Mouse (Mus musculus): ENCODE data around the gene Wasl. TPM values are rescaled to one million over a fixed set of nuclear protein-coding genes. Genes with fewer than 3 reads are reported as not detected.
A peak's percentile ranks its signal among the peaks of the same experiment; 100 is the strongest.

Wasl gene
- total RNA-seq (2021): 59.3 and 70.6 TPM in 2 replicates
- long read RNA-seq, full-length matches to known transcripts: 3 of 30 reads
- long read RNA-seq, partial matches to known transcripts: 24 of 30 reads
- long read RNA-seq, other reads (novel, unspliced or antisense): 3 of 30 reads

- peak; percentile 99 for DNase-seq
These were observed at the start of gene Wasl for GRCm38 (mm10) chr6:24664867-24665458. Gene Wasl (minus strand): TSS chr6:24665009.

- no peak for DNase-seq
These were observed 42.7 kb upstream of the Wasl start for GRCm38 (mm10) chr6:24707499-24707898.

- DNase-seq: no peak
These were observed 42.3 kb upstream of the Wasl start for GRCm38 (mm10) chr6:24707090-24707489.

DNA sequence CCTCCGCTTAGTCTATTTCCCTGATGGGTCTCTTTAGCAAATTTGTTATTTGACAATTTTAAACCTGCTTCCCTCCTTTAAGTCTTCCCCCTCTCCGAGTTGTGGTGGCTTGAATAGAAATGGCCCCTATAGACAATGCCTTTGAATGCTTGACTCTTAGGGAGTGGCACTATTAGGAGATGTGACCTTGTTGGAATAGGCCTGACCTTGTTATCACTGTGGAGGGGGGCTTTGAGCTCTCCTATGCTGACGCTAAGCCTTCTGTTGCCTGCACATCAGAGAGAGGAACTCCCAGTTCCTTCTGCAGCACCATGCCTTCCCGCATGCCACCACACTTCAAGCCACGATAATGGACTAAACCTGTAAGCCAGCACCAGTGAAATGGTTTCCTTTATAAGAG, 32.4 kb upstream of the Wasl start:
- no peak for DNase-seq

- DNase-seq: no peak
These were observed 31.3 kb upstream of the Wasl start for GRCm38 (mm10) chr6:24696117-24696516.

GRCm38 (mm10) chr6:24694455-24695410, 29.9 kb upstream of the Wasl start:
- DNase-seq: no peak

GRCm38 (mm10) chr6:24687871-24688270, 23.1 kb upstream of the Wasl start:
- DNase-seq: no peak

DNA sequence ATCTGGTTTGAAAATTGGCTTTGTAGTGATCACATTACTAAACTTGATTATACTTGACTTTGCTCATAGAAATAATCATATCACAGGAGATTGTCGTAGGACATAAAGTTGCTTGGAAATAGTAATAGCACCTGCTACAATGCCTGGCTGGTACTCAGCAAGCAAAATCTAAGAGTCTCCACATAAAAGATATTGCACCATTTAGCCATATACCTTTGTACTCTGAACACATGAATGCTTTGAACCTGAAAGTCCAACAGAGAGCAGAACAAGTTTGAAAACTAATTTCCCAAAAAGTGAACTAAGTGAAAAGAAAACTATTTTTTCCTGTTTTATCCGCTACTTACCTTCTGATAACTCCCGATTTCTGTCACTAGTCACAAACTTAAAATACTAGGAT, 18.3 kb upstream of the Wasl start:
- no peak for DNase-seq

- DNase-seq: no peak
These were observed 3.0 kb upstream of the Wasl start for GRCm38 (mm10) chr6:24667829-24668228.

- no peak for DNase-seq
These were observed 1.4 kb upstream of the Wasl start for GRCm38 (mm10) chr6:24666248-24666647.

- peak; percentile 64 for DNase-seq
These were observed 509 bp downstream of the Wasl start for GRCm38 (mm10) chr6:24664133-24664866.

- peak; percentile 16 for DNase-seq
These were observed 1.3 kb downstream of the Wasl start for GRCm38 (mm10) chr6:24663196-24664132.

- no peak for DNase-seq
These were observed 2.3 kb downstream of the Wasl start for GRCm38 (mm10) chr6:24662483-24662882.

GRCm38 (mm10) chr6:24661879-24662278, 2.9 kb downstream of the Wasl start:
- DNase-seq: no peak

DNA sequence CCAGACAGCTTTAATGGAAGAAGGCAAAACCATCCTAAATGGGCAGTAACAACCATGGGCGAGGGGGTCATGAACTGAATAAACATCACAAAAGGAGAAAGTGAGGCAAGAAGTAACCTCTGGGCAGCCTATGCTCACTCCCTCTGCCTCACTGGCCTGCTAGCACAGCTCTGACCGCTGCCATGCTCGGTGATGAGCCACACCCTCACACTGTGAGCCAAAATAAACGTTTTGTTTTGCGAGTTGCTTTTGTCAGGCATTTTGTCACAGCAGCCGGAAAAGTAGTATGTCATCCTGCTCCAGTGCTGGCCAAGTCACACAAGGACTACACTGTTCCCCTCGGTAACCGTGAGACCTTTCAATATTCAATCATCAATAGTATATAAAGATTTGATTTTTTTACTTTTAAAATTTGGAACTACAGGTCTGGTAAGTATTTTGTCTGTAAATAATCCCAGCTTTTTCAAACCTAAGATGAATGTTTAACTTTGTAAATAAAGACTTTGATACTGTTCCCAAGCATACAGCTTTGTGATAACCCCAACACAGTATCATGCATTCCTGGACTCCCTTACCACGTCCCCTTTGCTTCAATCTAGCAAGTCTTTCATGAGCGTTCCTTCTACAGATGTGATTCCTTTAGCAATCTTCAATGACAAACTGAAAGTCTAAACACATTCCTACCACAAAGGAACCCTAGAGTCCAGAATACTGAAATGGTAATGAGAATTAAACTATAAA, 7.0 kb downstream of the Wasl start:
- no peak for DNase-seq

- DNase-seq: no peak
These were observed 8.7 kb downstream of the Wasl start for GRCm38 (mm10) chr6:24656094-24656493.

DNA sequence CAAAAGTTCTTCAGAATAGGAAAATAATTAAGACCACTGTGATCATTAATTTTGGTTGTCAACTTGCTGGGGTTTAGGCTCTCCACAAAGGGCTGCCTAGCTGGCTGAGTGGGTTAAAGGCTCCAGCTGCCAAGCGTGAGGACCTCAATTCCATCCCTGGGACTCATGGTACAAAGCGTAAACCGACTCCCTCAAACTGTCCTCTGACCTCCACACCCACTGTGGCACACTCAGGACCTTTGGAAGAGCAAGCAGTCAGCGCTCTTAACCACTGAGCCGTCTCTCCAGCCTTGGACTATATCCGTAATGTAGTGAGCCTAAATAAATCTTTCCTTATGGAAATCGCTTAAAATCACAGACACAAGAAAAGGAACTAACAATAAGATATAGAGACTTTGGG, 13.3 kb downstream of the Wasl start:
- DNase-seq: no peak

DNA sequence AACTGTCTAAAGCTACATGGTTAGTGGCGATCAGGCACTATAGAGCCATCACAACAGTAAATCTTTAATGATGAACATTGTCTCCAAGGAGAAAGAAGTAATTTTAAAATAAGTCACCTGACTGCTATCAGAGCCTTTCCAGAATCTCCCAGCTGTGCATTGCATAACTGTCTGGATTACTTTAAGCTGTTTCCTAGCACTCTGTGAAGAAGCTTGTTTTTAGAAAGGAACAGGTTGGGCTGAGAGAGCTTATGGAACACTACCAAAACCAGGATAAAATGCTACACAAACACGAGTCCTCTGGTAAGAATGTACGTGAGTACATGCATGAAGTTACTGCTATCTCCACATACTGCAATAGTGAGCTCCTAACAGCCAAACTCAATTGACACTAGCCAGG, 14.1 kb downstream of the Wasl start:
- no peak for DNase-seq

DNA sequence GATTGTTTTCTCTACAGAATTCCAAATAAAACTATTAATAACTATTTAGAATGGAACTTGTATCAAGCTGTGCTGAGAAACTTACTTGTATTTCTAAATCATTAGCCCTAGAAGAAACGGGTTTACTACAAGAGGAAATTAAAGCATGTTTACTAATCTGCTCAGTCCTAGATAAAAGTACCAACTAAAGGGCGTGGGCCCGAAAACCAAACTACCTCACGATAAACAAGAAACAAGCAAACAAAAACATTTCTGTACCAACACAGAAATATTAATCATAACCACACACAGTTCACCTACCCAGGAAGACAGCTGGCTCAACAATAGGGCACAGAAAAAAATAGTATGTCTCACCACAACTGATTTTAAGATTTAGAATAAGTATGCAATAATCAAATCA, 16.4 kb downstream of the Wasl start:
- no peak for DNase-seq

DNA sequence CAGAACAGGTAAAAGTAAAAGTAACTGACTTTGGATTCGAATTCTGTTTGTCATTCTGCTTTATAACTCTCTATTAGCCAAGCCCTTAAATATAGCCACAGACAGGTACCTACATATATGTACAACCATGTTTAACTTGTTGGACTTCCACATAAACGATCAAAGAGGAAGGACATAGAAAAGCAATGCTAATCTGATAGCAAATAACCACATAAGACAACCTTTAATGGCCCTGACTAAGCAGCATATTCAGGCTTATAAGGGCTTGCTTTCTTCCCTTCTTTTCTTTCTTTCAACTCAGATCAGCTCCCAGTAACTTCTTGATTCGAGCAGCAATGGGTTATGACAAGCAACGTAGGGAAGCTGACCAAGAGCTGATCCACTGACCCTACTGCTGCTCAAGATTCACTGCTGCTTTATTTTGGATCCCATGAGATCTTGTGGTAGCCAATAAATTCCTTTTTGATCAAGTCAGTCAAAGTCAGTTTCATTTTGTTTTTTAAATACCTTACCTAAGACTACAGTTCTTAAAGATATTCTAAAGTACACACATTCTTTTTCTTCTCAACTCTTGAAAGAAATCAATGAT, 17.6 kb downstream of the Wasl start:
- DNase-seq: no peak

All from adrenal gland, postnatal 25 days (tissue).